In genomic region chr15:37006475-37007164, GRCm38 (mm10) we compare ENCODE assay signal across 8 mouse cellular contexts. TPM values are rescaled to one million over a fixed set of nuclear protein-coding genes. Genes with fewer than 3 reads are reported as not detected.
DNase-seq lines count a peak whose midpoint lies in the region; ATAC-seq lines count a peak whose summit lies in the region.

No protein-coding gene starts in this region.

- peak overlapping the region; percentile 98 for H3K27ac ChIP-seq in embryonic facial prominence, embryonic 15.5 days (replicated peaks)
- peak overlapping the region; percentile 99 for H3K27ac ChIP-seq in hindbrain, embryonic 10.5 days
- peak overlapping the region; percentile 92 for H3K27ac ChIP-seq in liver, embryonic 13.5 days

- peak; percentile 66 for DNase-seq in CD4-positive, CD25-positive, alpha-beta regulatory T cell, adult 2 months (ENCODE audit: low read depth, low spot score)
- DNase-seq in MEL-GATA-1-ER (ENCODE audit: extremely low read depth, low read depth): peak; percentile 66
- no peak for DNase-seq in hindbrain, embryonic 10.5 days (ENCODE audit: low spot score)
- DNase-seq in liver, embryonic 13.5 days: peak; percentile 19
- peak; percentile 57 for DNase-seq in thymus, postnatal 0 days (ENCODE audit: low spot score)
- no peak for DNase-seq in ovary, postnatal 10 days (ENCODE audit: low spot score)

- H3K4me3 ChIP-seq in embryonic facial prominence, embryonic 15.5 days (replicated peaks): peak overlapping the region; percentile 89
- peak overlapping the region; percentile 86 for H3K4me3 ChIP-seq in hindbrain, embryonic 10.5 days
- peak overlapping the region; percentile 94 for H3K4me3 ChIP-seq in liver, embryonic 13.5 days (replicated peaks)

- H3K36me3 ChIP-seq in embryonic facial prominence, embryonic 15.5 days: peaks cover 13% of the 10 kb centered on the region
- peaks cover 35% of the 10 kb centered on the region for H3K36me3 ChIP-seq in hindbrain, embryonic 10.5 days
- H3K36me3 ChIP-seq in liver, embryonic 13.5 days: peaks cover 24% of the 10 kb centered on the region

- peak overlapping the region; percentile 98 for H3K9ac ChIP-seq in embryonic facial prominence, embryonic 15.5 days
- H3K9ac ChIP-seq in liver, embryonic 13.5 days: peak overlapping the region; percentile 97

- H3K4me2 ChIP-seq in embryonic facial prominence, embryonic 15.5 days (replicated peaks): peak overlapping the region; percentile 51
- peak overlapping the region; percentile 81 for H3K4me2 ChIP-seq in liver, embryonic 13.5 days

- peaks cover 14% of the 10 kb centered on the region; the same call in 1 of the 2 replicates for H3K4me1 ChIP-seq in embryonic facial prominence, embryonic 15.5 days
- H3K4me1 ChIP-seq in hindbrain, embryonic 10.5 days (replicated peaks): peaks cover 35% of the 10 kb centered on the region
- peaks cover 41% of the 10 kb centered on the region for H3K4me1 ChIP-seq in liver, embryonic 13.5 days (replicated peaks)

- H3K27me3 ChIP-seq in embryonic facial prominence, embryonic 15.5 days: no peaks in the 10 kb centered on the region
- no peaks in the 10 kb centered on the region for H3K27me3 ChIP-seq in hindbrain, embryonic 10.5 days (ENCODE audit: insufficient read depth, poor library complexity, severe bottlenecking)
- H3K27me3 ChIP-seq in liver, embryonic 13.5 days: no peaks in the 10 kb centered on the region

- no peaks in the 10 kb centered on the region for H3K9me3 ChIP-seq in embryonic facial prominence, embryonic 15.5 days (replicated peaks)
- no peaks in the 10 kb centered on the region for H3K9me3 ChIP-seq in hindbrain, embryonic 10.5 days
- no peaks in the 10 kb centered on the region for H3K9me3 ChIP-seq in liver, embryonic 13.5 days (replicated peaks)

- ATAC-seq in embryonic facial prominence, embryonic 15.5 days (ENCODE audit: insufficient number of reproducible peaks, low FRiP score, low TSS enrichment, low read depth): peak; percentile 52
- ATAC-seq in liver, embryonic 13.5 days (ENCODE audit: low read depth): peak; percentile 57; the same call in 1 of the 2 replicates
- ATAC-seq in monocyte, adult 5-6 weeks (replicated peaks; ENCODE audit: insufficient number of reproducible peaks, low FRiP score, low TSS enrichment, poor library complexity, severe bottlenecking): peak; percentile 40; the same call in 1 of the 2 replicates

- WGBS in embryonic facial prominence, embryonic 15.5 days: under 1% methylated on average over 46 of the region's 48 CpGs
- WGBS in hindbrain, embryonic 10.5 days: under 1% methylated on average over 48 of the region's 48 CpGs
- 2% methylated on average over 35 of the region's 48 CpGs for WGBS in liver, embryonic 13.5 days (ENCODE audit: insufficient replicate concordance)

RNA-seq across cellular contexts. Expression of gene Zfp706, which starts 1.0 kb away (rescaled TPM):
- 444 and 464 TPM in 2 replicates for polyA plus RNA-seq in embryonic facial prominence, embryonic 15.5 days (2015; fragmentation: Nextera tagmentation; extraction: Ambion mirVana)
- 459 and 460 TPM in 2 replicates for polyA plus RNA-seq in hindbrain, embryonic 10.5 days (2016; fragmentation: Nextera tagmentation; extraction: Ambion mirVana)
- 272 and 301 TPM in 2 replicates for polyA plus RNA-seq in liver, embryonic 13.5 days (2015; fragmentation: Nextera tagmentation; extraction: Ambion mirVana)
- total RNA-seq in monocyte, adult 5-6 weeks (2017): 64.0 to 120 TPM (median 90.5 TPM) in 3 replicates
- 596 and 599 TPM in 2 replicates for polyA plus RNA-seq in thymus, postnatal 0 days (2015; fragmentation: Nextera tagmentation; extraction: Ambion mirVana)

Comparison
In these comparisons a context has a peak if more than half of its experiments do, and no peak if none do; other contexts are left out.
1. DNase-seq: peak in CD4-positive, CD25-positive, alpha-beta regulatory T cell, adult 2 months (single experiment), MEL-GATA-1-ER (single experiment), liver, embryonic 13.5 days (single experiment) and thymus, postnatal 0 days (single experiment); none in hindbrain, embryonic 10.5 days (single experiment) and ovary, postnatal 10 days (single experiment).
2. Peak in every context shown above with its lines, with median percentiles within 50 percentile points of each other: ATAC-seq, H3K27ac ChIP-seq and H3K4me3 ChIP-seq.